Mouse (Mus musculus): Measurements from ENCODE around the gene Rtn1.

- TF ChIP-seq POLR2A (IDR thresholded peaks at IDR 0.05; ENCODE audit: borderline replicate concordance, extremely low read depth, insufficient read depth, insufficient read length, poor library complexity, severe bottlenecking) (no peak), CTCF (IDR thresholded peaks at IDR 0.05; ENCODE audit: borderline replicate concordance, extremely low read depth, insufficient read depth, insufficient read length) (no peak)
These were observed 185.2 kb downstream of the Rtn1 start for GRCm38 (mm10) chr12:72223557-72224102.
